Mouse (Mus musculus) erythroid progenitor cell, adult 5-6 weeks (primary cell): ENCODE data around the gene Cdk19. TPM values are rescaled to one million over a fixed set of nuclear protein-coding genes. Genes with fewer than 3 reads are reported as not detected.

Experiments used
- ATAC-seq: replicated peaks from 2 replicates; pipeline ENCODE4 v1.8.0; 2016; ENCODE audit warnings: moderate number of reproducible peaks, mild to moderate bottlenecking, moderate TSS enrichment, inconsistent platforms; ENCODE audit not compliant: poor library complexity, low FRiP score, severe bottlenecking
- total RNA-seq, 2 experiments: library from RNA; stranded (forward) in 1 of 2; stranded (reverse) in 1 of 2; fragments of 150-400 nt in 1 of 2; fragments of 186-747, 209-891 nt in 1 of 2; gene quantifications; 2 replicates each; pipeline versions ENCODE4 v1.2.3 to v1.2.4; 2015 to 2017; ENCODE audit warnings: low replicate concordance in 2 of 2

The Cdk19 gene
- total RNA-seq, 2 experiments from 2014 or later, result 34.6 to 36.9 TPM

DNA sequence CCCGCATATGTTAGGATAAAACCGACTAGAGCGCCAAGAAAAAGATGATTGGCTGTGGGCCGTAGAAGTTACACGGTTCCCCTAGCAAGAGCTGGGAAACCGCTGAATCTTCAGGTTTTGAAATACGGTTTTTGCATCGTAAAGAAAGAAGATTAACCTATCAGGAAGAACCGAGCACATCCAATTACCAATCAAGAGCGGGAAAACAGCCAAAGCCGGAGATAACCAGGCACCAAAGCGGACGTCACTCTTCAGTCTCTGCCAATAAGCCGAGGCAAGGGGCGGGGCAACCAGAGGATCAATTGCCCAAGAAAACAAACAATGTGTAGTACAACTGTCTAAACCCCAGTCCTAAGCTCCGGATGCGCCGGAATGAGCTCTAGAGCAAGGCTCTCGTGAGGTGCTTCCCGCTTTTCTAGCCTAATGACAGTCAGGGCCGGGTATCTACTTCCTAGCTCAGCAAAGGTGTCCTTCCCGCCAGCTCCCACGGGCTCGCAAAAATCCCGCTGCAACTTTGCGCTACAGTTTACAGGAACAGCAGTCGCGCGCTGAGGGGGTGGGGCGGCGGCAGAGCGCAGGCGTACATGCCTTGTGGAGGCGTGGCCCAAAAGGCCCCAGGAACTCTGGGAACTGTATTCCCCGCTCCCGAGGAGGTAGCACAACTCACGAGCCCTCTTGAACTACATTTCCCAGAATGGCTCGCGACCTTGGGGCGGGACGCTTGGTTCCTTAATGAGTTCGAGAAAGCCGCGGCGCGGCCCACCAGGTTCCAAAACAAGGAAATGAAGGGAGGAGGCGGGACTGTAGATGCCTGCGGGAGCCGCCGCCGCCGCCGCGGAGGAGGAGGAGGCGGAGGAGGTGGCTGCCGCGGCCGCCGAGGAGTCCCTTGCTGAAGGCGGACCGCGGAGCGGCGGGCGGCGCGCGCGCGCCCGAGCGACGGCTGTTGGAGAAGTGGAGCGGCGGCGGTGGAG is 9.5 kb downstream of the Cdk19 start:
- ATAC-seq, result peak; percentile 85

DNA sequence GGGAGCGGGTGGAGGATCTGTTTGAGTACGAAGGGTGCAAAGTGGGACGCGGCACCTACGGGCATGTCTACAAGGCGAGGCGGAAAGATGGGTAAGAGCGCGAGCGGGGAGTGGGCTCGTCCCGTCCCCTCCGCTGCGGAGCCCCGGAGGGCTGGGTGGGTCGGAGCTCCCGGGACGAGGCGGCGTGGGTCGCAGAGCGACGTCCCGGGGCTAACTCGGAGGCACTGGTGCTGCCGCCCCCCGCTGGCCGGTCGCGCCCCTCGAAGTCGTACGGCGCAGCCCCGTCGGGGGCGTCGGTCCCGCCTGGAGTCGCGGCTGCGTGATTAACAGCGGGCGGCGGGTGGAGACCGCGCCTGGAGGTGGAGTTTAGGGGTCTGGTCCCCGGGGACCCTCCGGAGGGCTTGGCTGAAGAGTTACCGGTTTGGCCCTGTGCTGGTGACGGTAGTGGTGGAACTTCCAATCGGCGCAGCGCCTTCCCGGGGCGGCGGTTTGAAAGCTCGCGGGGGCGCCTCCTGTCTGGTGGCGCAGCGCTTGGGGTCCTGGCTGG is 10.3 kb downstream of the Cdk19 start:
- no peak for ATAC-seq

DNA sequence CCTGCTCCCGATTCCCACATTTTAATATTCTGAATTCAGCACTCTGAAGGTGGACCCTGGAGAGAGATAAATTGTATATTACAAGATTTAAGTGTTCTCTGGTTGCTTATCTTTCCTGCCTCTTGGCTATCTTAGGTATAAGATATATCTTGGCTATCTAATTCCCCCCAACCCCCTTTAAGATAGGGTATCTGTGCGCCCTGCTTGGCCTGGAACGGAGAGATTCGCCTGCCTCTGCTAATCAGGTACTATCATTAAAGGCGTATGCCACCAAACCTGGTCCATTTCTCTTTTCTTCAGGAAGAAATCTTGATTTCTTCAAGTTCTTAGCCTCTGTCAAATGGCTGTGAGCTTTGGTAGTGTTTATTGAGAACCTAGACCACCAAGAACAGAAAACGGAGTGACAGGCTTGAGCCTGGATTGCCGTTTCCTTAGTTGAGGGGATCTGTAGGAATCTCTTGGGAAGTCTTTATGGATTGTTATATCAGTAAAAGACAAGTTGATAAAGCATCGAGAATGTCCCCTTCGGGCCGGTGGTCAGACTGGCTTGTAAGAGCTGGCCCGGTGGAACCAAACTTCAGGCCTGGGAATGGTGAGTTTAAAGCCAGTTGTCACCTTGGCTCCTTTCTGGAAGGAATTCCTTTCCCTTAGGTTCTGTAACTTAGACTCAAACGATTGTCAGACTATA is 11.0 kb downstream of the Cdk19 start:
- ATAC-seq, result no peak

DNA sequence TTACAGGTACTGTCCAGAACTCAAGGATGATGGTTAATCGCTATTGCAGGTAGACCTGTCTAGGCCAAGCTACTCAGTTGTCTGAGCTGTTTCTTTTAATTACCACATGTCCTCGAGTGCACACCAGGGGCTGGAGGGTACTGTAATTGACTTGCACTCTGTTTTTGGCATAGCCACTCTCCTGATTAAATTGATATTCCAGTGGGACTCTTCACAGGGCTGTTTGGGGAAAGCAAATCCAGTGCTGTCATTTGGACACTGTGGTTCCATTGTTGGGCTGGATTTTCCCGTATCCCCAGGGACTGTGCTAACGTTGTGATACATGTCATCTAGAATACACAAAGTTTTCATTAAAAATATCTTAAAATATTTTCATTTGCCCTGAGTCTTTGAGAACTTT is 11.8 kb downstream of the Cdk19 start:
- ATAC-seq, result no peak

DNA sequence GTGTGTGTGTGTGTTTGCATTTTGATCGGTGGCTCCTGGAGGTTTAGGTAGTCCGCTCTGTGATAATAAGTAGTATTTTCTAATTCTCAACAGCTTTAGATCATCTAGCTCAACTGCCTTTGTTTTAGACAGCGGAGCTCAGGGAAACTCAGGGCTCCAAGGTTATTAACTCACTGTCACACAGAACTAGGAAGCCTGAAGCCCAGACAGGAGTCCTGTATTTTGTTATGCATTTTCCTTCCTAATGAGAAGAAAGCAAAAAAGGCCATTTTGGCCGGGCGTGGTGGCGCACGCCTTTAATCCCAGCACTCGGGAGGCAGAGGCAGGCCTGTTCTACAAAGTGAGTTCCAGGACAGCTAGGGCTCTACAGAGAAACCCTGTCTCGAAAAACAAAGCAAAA is 14.7 kb downstream of the Cdk19 start:
- ATAC-seq, result no peak

DNA sequence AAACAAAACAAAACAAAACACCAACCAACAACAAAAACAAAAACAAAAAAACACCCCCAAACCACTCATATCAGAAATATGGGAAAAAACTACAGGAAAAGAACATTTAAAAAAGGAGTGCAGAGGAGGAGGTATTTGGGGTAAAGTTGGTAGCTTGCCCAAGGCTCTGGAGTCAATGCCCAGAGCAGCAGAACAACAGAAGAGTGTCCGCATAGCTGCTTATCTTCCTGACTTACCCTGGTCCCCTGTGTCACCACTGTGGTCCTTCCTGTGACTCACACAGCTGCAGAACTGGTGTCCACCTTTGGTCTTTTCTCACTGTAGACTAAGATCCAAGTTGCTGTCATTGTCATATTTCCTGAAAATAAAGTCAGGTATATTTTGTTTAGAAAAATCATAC is 15.2 kb downstream of the Cdk19 start:
- no peak for ATAC-seq

DNA sequence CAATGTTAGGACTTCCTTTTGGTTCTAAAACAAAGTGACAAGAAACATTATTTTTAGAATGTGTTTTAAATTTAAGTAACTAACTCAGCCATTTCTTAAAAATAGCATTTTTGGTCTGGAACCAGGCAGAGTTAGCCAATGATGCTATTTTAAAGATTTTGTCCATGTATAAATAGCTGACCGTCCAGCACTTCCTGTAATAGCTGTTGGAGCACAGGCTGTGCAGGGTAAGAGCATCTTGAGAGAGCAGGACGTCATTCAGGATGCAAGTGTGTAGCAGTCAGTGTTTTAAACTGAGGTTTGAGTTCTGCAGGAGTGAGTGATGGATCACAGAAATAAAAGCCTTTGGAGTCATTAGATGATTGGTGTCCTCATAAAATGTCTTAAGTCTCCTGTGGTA is 18.8 kb downstream of the Cdk19 start:
- no peak for ATAC-seq

DNA sequence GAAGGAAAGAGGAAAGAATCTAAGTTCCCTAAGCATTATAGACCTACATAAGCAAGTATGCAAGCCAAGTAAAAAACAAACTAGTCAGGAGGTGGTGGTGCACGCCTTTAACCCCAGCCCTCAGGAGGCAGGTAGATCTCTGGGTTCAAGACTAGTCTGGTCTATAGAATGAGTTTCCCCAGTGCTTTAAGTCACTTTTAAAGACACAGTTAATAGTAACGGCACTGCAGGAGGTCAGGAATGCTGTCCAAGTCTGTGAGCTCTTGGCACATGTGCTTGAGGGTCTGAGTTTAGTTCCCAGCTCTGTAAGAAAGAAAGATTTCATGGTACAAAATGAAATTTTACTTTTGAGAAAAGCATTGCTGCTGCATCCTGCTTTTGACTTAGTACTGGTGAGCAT is 19.8 kb downstream of the Cdk19 start:
- no peak for ATAC-seq

DNA sequence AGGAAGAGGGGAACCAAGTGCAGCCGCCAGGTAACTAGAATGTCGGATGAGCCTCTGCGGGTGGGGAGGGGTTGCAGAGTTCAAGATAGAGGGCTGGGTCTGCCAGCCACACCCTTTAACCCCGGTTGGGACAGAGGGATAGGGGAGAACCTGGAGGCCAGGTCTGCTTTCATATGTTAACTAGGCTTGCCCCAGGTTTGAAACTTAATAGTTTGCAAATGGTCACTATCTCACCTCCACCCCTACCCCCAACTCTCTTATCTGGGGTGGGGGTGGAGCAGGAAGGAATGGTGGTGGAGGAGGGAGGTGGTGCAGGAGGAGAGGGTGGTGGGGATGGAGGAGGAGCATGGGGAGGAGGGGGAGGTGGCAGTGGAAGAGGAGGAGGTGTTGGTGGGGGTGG is 23.6 kb downstream of the Cdk19 start:
- no peak for ATAC-seq

DNA sequence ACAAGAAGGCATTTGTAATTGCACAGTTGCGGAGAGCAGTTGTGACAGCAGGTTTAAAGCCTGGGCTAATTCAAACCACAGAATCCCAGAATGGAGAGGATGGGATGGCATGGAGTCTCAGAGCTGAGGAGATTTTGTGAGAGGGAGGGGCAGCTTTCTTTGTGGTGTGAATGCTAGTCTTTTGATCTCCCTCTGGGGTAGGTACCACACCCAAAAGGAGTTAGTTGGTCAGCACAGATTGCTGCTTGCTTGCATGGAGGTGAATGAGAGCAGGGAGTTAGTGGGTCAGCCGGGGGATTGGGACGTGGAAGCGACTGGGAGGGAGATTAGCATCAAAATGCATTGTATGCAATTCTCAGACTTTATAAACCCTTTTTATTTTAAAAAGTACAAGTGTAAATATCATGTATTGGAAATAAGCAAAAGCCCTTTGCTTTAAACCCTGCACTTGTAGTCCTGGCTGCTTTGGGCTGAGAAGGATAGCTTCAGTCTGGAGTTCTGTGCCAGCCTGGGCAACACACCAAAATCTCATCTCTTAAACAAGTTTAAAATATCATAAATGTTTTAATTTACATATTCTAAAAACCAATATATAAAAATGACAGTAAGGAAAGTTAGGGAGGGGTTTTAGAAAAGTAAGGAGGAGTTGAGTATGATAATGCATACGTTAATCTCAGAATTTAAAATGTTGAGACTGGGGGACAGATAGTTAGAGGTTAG is 25.4 kb downstream of the Cdk19 start:
- ATAC-seq, result no peak

DNA sequence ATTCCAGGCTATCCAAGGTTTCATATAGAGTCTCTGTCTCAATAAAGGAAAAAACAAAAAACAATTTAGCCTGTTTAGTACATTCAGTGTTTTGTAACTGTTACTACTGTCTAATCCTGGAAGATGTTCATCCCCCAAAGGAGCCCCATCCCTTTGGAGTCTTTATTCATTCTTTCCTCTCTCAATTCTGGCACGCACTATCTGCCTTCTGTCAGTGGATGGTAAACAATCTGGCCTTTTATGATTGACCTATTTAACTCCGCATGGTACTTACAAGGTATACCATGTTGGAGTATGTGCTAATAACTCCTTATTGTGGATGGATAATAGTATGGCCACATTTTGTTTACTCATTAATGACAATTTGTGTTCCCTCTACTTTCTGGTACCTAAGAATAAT is 26.6 kb downstream of the Cdk19 start:
- no peak for ATAC-seq

DNA sequence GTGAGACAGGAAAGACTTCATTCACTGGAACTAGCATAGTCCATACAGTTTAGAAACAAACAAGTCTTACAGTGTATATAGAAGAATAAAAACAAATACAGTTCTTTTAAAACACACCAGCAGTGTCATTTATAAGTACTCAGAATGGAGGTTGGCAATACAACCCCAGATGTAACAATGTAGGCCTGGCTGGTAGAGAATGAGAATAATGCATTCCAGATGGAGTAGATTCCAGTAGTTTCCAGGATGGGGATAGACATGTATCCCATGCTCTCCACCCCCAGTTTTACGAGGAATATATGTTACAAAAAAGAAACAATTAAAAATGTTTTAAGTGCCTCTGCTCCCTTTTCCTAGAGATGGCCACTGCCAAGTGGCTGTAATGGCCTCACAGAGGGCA is 29.2 kb downstream of the Cdk19 start:
- no peak for ATAC-seq

DNA sequence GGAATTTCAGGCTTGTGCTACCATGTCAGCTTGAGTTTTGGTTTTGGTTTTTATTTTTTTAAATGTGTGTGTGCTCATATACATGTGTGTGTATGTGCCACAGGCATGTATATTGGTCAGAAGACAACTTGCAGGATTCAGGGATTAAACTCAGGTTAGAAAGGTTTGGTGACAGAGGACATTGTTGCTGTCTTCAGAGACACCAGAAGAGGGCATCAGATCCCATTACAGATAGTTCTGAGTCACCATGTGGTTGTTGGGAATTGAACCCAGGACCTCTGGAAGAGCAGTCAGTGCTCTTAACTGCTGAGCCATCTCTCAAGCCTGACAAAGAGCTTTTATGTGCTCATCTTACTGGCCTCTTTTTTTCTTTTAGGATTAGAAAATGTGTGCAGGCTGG is 30.8 kb downstream of the Cdk19 start:
- ATAC-seq, result no peak

DNA sequence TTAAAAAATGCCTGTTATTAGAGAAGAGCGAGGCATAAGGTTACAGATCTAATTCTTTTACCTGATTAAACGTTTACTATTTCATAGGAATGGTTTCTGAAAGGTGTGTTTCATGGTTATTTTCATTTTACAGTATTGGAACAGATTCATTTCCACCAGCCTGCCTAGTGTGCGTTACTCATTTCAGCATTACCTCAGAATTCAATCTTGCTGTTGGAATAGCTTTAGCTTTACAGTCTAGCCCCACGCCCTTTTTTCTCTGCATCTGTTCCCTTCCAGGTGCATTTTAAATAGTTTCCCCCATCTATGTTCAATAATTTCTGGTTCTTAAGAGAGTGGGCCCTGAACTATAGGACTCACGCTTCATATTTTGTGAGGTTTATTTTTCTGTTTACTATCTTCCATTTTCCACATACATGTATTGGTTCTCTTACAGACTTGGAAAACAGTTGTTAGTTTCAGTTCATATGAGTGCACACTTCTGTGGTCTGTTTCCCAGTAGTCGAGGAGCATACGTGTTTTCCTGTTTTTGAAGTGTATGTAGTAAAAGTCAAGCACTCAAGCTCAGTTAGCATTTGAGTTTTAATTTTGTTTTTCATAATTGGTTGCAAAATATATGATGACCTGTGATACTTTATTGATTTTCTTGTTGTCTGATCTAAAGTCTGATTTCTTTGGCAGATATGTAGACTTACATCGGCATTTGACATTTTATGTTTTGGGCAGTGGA is 32.0 kb downstream of the Cdk19 start:
- ATAC-seq, result no peak

DNA sequence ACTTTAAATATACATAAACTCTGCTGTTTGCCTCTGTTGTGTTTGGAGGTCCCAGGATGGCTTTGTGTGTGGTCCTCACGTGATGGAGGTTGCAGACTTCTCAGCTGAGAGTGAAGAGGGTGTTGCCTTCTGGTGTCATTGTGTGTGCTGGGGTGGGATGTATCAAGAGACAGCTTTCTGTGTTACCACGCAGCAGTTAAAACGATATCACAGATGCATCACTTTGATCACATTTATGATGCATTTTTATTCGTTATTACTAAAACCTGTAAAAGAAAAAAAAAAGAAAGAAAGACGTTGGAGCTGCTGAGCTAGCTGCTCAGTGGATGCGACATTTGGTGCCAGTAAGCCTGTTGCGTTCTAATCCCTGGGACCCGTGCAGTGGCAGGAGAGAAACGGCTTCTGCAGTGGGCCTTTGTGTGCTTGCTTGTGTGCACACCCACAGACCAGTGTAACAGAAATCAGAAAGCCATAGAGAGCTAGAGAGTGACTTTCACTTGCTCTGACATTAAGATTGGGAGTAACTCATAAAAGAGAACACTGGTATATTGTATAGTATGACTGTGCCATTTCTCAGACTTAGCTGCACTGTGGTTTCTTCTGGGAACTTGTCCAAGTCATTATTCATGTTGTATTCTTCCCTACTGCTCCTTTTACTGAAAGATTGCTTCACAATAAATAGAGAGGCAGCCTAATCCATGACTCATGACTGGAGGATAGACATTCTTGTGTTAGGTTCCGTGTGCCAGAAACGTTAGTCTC is 32.7 kb downstream of the Cdk19 start:
- no peak for ATAC-seq

DNA sequence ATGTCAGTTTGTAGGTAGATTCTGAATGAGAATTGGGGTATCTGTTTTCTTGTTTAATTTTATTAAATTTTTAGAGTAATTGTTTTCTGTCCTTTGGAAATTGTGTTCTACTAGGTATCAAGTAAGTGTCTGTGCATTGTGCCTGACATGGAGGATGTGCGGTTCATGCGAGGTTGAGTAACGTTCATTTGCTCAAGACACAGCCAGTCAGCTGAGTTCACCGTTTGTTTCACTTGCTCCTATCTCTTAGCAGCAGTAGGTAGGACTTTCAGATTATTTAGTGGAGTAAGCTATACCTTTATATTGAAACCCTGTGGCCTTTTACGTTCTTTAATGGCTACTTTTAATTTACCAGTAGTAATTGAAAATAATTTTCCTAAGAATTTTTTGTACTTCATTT is 34.4 kb downstream of the Cdk19 start:
- no peak for ATAC-seq

DNA sequence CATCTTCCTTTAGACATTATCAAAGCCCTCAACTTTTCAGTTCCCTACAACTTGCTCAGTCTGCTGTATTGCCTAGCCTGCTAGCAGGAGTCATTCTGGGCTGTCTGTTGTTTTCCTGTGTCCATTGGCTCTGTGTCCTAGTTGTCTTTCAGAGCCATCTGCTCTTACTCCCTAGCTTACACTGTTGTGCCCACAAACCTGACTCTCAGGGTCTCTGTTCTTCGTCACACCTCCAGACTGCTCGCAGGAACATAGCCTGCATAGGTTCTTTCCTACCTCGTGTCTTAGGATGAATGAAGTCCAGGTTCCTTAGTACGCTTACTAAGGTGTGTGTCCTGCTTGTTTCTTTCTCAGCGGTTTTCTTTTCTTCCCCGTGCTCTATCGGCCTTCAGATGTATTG is 35.5 kb downstream of the Cdk19 start:
- ATAC-seq, result no peak

DNA sequence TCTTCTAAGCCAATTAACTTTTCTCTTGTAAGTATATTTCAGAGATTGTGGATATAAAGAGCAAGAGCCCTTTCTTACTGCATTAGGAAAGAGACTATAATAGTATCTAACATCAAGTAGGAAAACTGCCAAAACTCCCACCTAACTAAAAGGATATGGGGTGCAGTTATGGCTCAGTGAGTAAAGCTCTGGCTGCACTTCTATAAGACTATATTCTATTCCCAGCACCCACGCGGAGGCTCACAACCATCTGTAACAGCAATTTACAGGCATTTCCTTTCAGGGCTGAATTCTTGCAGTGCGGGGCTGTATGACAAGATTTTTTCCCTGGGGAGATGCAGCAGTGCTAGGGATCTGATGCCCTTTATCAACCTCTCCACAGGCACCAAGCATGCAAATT is 36.9 kb downstream of the Cdk19 start:
- ATAC-seq, result no peak

DNA sequence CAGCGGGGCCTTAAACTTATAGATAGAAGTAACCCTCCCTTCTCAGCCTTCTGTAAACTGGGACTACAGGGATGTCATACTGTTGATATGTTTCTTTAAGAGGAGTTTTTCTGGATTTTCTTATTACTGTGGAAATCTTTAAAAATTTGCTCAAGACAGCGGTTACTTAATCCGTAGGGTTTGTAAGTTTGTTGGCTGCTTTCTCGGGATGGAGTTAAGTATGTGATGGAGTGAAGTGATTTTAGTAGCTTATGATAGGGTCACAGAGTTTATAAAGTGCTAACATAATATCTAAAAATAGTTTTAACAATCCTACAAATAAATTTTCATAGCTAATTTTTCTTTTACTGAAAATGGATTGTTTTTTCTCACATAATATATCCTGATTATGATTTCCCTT is 38.9 kb downstream of the Cdk19 start:
- ATAC-seq, result no peak
